Mouse (Mus musculus): ENCODE measurements around the gene Scn3b. TPM values are rescaled to one million over a fixed set of nuclear protein-coding genes. Genes with fewer than 3 reads are reported as not detected.

Scn3b gene
- polyA plus RNA-seq, 1 experiment from 2014 or later: 4.1 TPM

DNA sequence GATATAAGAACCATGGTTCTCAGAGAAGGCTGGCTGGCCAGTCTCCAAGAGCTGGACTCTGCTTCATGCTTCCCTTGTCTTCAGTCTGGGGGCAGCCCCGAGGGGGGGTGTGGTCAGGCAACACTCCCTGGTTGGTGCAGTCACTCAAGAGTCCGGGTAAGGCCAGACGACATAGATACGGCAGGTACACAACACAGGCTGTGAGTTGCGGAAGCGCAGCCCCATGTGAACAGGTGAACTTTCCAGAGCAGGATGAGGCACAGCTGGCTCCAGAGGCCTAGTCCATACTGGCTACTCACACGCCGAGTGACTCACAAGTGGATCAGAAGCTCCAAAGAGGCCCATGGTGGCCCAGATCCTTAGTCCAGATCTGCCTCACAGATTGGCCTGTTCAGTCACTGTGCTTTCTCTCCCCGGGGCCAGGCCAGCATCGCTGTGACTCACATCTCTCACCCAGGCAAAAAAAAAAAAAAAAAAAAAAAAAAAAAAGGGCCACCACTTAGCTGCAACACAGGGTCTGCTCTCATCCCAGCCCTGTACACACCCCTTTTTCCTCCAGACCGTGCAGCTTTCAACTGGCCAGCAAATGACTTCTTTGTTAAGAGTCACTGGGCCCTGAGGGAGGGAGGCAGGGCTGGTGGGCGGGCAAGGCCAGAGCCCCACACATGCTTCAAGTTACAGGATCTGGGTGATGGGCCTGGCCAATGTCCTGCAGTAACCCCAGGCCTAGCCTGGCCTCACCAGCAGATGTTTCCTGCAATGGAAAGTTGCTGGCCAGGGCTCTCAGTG is 52.1 kb downstream of the Scn3b start:
- ATAC-seq (replicated peaks; ENCODE audit: insufficient number of reproducible peaks, low FRiP score, low TSS enrichment, low read depth) (peak; percentile 75), DNase-seq (ENCODE audit: low spot score) (peak; percentile 70)
- H3K9me3 ChIP-seq (replicated peaks; ENCODE audit: control insufficient read depth, low read length): no peaks in the 10 kb centered on the region
- H3K27me3 ChIP-seq (ENCODE audit: control insufficient read depth, insufficient read depth, low read length): no peaks in the 10 kb centered on the region
- no peak overlapping the region for H3K4me3 ChIP-seq (ENCODE audit: low read depth, low read length)
- no peaks in the 10 kb centered on the region for H3K36me3 ChIP-seq (replicated peaks; ENCODE audit: control insufficient read depth, insufficient read depth, low read depth, low read length)
- H3K4me2 ChIP-seq (ENCODE audit: low read depth, low read length): no peak overlapping the region
- no peak overlapping the region for H3K27ac ChIP-seq (replicated peaks; ENCODE audit: low read depth, low read length)
- no peaks in the 10 kb centered on the region for H3K4me1 ChIP-seq (ENCODE audit: control insufficient read depth, insufficient read depth, low read length)
- 42% methylated on average over 12 of the region's 12 CpGs for WGBS
- H3K9ac ChIP-seq (replicated peaks; ENCODE audit: low read length): no peak overlapping the region

- no peak overlapping the region for H3K9ac ChIP-seq (replicated peaks; ENCODE audit: low read length)
- DNase-seq (ENCODE audit: low spot score): no peak
- no peaks in the 10 kb centered on the region for H3K36me3 ChIP-seq (replicated peaks; ENCODE audit: control insufficient read depth, insufficient read depth, low read depth, low read length)
- no peaks in the 10 kb centered on the region for H3K27me3 ChIP-seq (ENCODE audit: control insufficient read depth, insufficient read depth, low read length)
- H3K4me2 ChIP-seq (ENCODE audit: low read depth, low read length): no peak overlapping the region
- WGBS: 63% methylated on average over 3 of the region's 3 CpGs
- no peak for ATAC-seq (replicated peaks; ENCODE audit: insufficient number of reproducible peaks, low FRiP score, low TSS enrichment, low read depth)
- no peaks in the 10 kb centered on the region for H3K4me1 ChIP-seq (ENCODE audit: control insufficient read depth, insufficient read depth, low read length)
- H3K27ac ChIP-seq (replicated peaks; ENCODE audit: low read depth, low read length): no peak overlapping the region
- no peak overlapping the region for H3K4me3 ChIP-seq (ENCODE audit: low read depth, low read length)
- H3K9me3 ChIP-seq (replicated peaks; ENCODE audit: control insufficient read depth, low read length): no peaks in the 10 kb centered on the region
Observed at GRCm38 (mm10) chr9:40321668-40322003, 52.6 kb downstream of the Scn3b start.

- H3K4me1 ChIP-seq (ENCODE audit: control insufficient read depth, insufficient read depth, low read length): no peaks in the 10 kb centered on the region
- no peak overlapping the region for H3K4me2 ChIP-seq (ENCODE audit: low read depth, low read length)
- H3K36me3 ChIP-seq (replicated peaks; ENCODE audit: control insufficient read depth, insufficient read depth, low read depth, low read length): no peaks in the 10 kb centered on the region
- no peak overlapping the region for H3K4me3 ChIP-seq (ENCODE audit: low read depth, low read length)
- H3K9me3 ChIP-seq (replicated peaks; ENCODE audit: control insufficient read depth, low read length): no peaks in the 10 kb centered on the region
- H3K9ac ChIP-seq (replicated peaks; ENCODE audit: low read length): no peak overlapping the region
- WGBS: 86% methylated on average over 3 of the region's 3 CpGs
- H3K27ac ChIP-seq (replicated peaks; ENCODE audit: low read depth, low read length): no peak overlapping the region
- no peaks in the 10 kb centered on the region for H3K27me3 ChIP-seq (ENCODE audit: control insufficient read depth, insufficient read depth, low read length)
- DNase-seq (ENCODE audit: low spot score) (no peak), ATAC-seq (replicated peaks; ENCODE audit: insufficient number of reproducible peaks, low FRiP score, low TSS enrichment, low read depth) (no peak)
Observed at GRCm38 (mm10) chr9:40322372-40322771, 53.4 kb downstream of the Scn3b start.

DNA sequence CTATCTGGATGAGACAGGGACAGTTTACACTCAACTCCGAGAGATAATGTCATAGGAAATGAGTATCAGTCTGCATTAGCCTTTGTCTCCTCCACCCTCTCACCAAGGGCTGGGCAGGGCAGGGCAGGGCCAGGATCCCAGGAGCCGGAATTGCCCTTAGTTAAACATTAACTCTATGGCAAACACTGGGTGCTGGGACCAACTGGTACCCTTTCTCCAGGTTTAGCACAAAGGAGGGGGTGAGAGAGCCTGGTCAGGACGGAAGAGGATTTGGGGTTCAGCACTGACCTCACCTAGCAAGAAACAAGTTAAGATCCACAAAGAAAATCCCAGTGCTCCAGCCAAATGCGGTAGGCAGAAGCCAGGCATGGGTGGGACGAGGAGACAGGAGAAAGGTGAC is 54.2 kb downstream of the Scn3b start:
- H3K9me3 ChIP-seq (replicated peaks; ENCODE audit: control insufficient read depth, low read length): no peaks in the 10 kb centered on the region
- H3K9ac ChIP-seq (replicated peaks; ENCODE audit: low read length): no peak overlapping the region
- WGBS: 90% methylated on average over 5 of the region's 5 CpGs
- H3K36me3 ChIP-seq (replicated peaks; ENCODE audit: control insufficient read depth, insufficient read depth, low read depth, low read length): no peaks in the 10 kb centered on the region
- ATAC-seq (replicated peaks; ENCODE audit: insufficient number of reproducible peaks, low FRiP score, low TSS enrichment, low read depth) (no peak), DNase-seq (ENCODE audit: low spot score) (no peak)
- no peak overlapping the region for H3K4me3 ChIP-seq (ENCODE audit: low read depth, low read length)
- H3K4me2 ChIP-seq (ENCODE audit: low read depth, low read length): no peak overlapping the region
- H3K27ac ChIP-seq (replicated peaks; ENCODE audit: low read depth, low read length): no peak overlapping the region
- H3K4me1 ChIP-seq (ENCODE audit: control insufficient read depth, insufficient read depth, low read length): no peaks in the 10 kb centered on the region
- no peaks in the 10 kb centered on the region for H3K27me3 ChIP-seq (ENCODE audit: control insufficient read depth, insufficient read depth, low read length)

DNA sequence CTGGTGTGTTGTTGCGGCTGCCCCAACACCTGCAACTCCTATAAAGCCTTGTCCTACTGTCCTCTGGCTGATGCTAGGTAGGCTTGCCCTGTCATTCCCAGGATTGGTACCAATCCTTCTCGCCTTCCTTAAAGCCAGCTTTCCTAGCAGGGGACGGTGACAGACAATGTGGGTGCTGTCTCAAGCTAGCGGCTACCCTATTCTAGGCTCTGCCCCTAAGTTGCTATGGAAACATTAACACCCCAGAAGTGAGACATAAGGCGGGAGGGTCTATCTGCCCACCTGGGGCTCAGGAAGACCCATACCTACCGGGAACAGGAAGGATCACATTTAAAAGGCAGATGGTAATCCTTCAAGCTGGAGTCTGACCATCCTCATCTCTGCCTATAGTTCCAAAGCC is 54.8 kb downstream of the Scn3b start:
- DNase-seq (ENCODE audit: low spot score): no peak
- H3K4me3 ChIP-seq (ENCODE audit: low read depth, low read length): no peak overlapping the region
- no peaks in the 10 kb centered on the region for H3K27me3 ChIP-seq (ENCODE audit: control insufficient read depth, insufficient read depth, low read length)
- no peak overlapping the region for H3K9ac ChIP-seq (replicated peaks; ENCODE audit: low read length)
- H3K9me3 ChIP-seq (replicated peaks; ENCODE audit: control insufficient read depth, low read length): no peaks in the 10 kb centered on the region
- H3K4me2 ChIP-seq (ENCODE audit: low read depth, low read length): no peak overlapping the region
- 84% methylated on average over 6 of the region's 6 CpGs for WGBS
- ATAC-seq (replicated peaks; ENCODE audit: insufficient number of reproducible peaks, low FRiP score, low TSS enrichment, low read depth): no peak
- no peaks in the 10 kb centered on the region for H3K36me3 ChIP-seq (replicated peaks; ENCODE audit: control insufficient read depth, insufficient read depth, low read depth, low read length)
- no peaks in the 10 kb centered on the region for H3K4me1 ChIP-seq (ENCODE audit: control insufficient read depth, insufficient read depth, low read length)
- no peak overlapping the region for H3K27ac ChIP-seq (replicated peaks; ENCODE audit: low read depth, low read length)

- Histone ChIP-seq H3K36me3 (replicated peaks; ENCODE audit: control insufficient read depth, insufficient read depth, low read depth, low read length) (no peaks in the 10 kb centered on the region), H3K4me2 (ENCODE audit: low read depth, low read length) (no peak overlapping the region), H3K27me3 (ENCODE audit: control insufficient read depth, insufficient read depth, low read length) (no peaks in the 10 kb centered on the region), H3K4me3 (ENCODE audit: low read depth, low read length) (no peak overlapping the region), H3K27ac (replicated peaks; ENCODE audit: low read depth, low read length) (no peak overlapping the region), H3K9ac (replicated peaks; ENCODE audit: low read length) (no peak overlapping the region), H3K4me1 (ENCODE audit: control insufficient read depth, insufficient read depth, low read length) (no peaks in the 10 kb centered on the region), H3K9me3 (replicated peaks; ENCODE audit: control insufficient read depth, low read length) (no peaks in the 10 kb centered on the region)
- WGBS: 79% methylated on average over 4 of the region's 4 CpGs
- DNase-seq (ENCODE audit: low spot score) (no peak), ATAC-seq (replicated peaks; ENCODE audit: insufficient number of reproducible peaks, low FRiP score, low TSS enrichment, low read depth) (no peak)
Observed at GRCm38 (mm10) chr9:40324232-40324792, 55.3 kb downstream of the Scn3b start.

DNA sequence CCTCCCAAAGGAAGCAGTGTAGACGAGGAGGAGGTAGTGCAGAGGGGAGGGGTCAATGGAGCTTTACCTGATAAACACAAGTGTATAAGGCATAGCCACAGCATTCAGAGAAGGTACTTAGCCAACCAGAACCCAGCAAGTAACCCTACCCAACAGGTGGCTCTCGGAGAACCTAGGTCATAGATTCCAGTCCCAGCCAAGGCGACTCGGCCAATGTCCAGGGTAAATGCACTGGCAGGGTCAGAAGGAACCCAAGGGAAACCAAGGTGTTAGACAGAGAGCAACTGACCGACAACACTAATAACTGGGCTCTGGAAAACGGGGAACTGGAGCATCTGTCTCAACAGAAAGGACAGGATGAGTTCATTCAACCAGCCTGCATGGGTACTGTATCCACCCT is 55.8 kb downstream of the Scn3b start:
- H3K27me3 ChIP-seq (ENCODE audit: control insufficient read depth, insufficient read depth, low read length): no peaks in the 10 kb centered on the region
- H3K4me2 ChIP-seq (ENCODE audit: low read depth, low read length): no peak overlapping the region
- H3K27ac ChIP-seq (replicated peaks; ENCODE audit: low read depth, low read length): no peak overlapping the region
- no peak overlapping the region for H3K9ac ChIP-seq (replicated peaks; ENCODE audit: low read length)
- H3K4me3 ChIP-seq (ENCODE audit: low read depth, low read length): no peak overlapping the region
- no peaks in the 10 kb centered on the region for H3K9me3 ChIP-seq (replicated peaks; ENCODE audit: control insufficient read depth, low read length)
- no peaks in the 10 kb centered on the region for H3K36me3 ChIP-seq (replicated peaks; ENCODE audit: control insufficient read depth, insufficient read depth, low read depth, low read length)
- DNase-seq (ENCODE audit: low spot score): no peak
- no peaks in the 10 kb centered on the region for H3K4me1 ChIP-seq (ENCODE audit: control insufficient read depth, insufficient read depth, low read length)
- 89% methylated on average over 6 of the region's 6 CpGs for WGBS
- no peak for ATAC-seq (replicated peaks; ENCODE audit: insufficient number of reproducible peaks, low FRiP score, low TSS enrichment, low read depth)

GRCm38 (mm10) chr9:40326260-40326915 is 57.4 kb downstream of the Scn3b start:
- DNase-seq (ENCODE audit: low spot score): no peak
- 52% methylated on average over 7 of the region's 7 CpGs for WGBS
- H3K4me1 ChIP-seq (ENCODE audit: control insufficient read depth, insufficient read depth, low read length): no peaks in the 10 kb centered on the region
- H3K4me3 ChIP-seq (ENCODE audit: low read depth, low read length): no peak overlapping the region
- no peak overlapping the region for H3K9ac ChIP-seq (replicated peaks; ENCODE audit: low read length)
- H3K36me3 ChIP-seq (replicated peaks; ENCODE audit: control insufficient read depth, insufficient read depth, low read depth, low read length): no peaks in the 10 kb centered on the region
- ATAC-seq (replicated peaks; ENCODE audit: insufficient number of reproducible peaks, low FRiP score, low TSS enrichment, low read depth): no peak
- no peaks in the 10 kb centered on the region for H3K27me3 ChIP-seq (ENCODE audit: control insufficient read depth, insufficient read depth, low read length)
- no peak overlapping the region for H3K27ac ChIP-seq (replicated peaks; ENCODE audit: low read depth, low read length)
- H3K9me3 ChIP-seq (replicated peaks; ENCODE audit: control insufficient read depth, low read length): no peaks in the 10 kb centered on the region
- H3K4me2 ChIP-seq (ENCODE audit: low read depth, low read length): no peak overlapping the region
